Mouse (Mus musculus): ENCODE measurements around the gene Nmnat1.
"Not testable (repeated sequence)": the region's sequence is repeated elsewhere in the genome, so short reads cannot be mapped to it uniquely, and the experiment has no call there.

The Nmnat1 gene

GRCm38 (mm10) chr4:149489415-149490240 is 4.6 kb upstream of the Nmnat1 start:
- no peak for DNase-seq (ENCODE audit: low spot score)

DNA sequence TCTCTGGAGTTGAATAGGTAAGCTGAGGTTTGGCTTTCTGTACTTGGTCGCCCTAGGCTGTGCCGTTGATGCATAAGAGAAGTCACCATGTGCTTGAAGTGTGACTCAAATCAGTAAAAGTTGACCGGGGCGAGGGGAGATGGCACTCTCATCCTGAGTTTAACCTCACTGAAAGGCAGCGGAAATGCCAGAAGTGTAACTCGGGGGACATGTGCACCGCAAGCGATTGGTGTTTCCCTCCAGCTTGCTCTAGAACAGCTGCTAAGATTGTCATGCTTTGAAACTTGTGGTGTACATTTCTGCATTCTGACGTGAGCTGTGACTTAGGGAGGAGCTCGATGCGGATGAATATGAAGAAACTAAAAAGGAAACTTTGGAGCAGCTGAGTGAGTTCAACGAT is 2.7 kb upstream of the Nmnat1 start:
- no peak for DNase-seq (ENCODE audit: low spot score)

- no peak for DNase-seq (ENCODE audit: low spot score)
Observed at GRCm38 (mm10) chr4:149485825-149486206, 814 bp upstream of the Nmnat1 start.

GRCm38 (mm10) chr4:149484566-149484965 is 436 bp downstream of the Nmnat1 start:
- DNase-seq (ENCODE audit: low spot score) = no peak

DNA sequence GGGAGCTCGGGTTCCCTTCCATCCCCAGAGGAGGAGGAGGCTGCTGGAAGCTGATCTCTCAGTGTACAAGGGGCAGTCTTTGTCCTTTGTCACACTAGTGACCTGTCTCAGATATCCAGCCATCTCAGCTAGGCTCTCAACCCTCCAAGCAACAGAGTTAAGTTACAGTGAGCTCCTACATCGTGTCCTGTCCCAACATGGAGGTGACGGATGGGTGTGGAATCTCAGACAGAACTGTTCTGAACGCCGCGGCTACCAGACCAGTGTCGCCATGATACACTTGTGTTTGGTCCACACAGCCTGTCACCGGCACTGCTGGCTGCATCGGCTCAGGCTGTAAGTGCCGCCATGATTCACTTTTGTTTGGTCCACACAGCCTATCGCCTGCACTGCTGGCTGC is 7.9 kb downstream of the Nmnat1 start, which contains the start of gene Tmem274:
Gene Tmem274 (plus strand): TSS at position 301 of the 400 bp plus-strand sequence.
- DNase-seq (ENCODE audit: low spot score) = no peak

GRCm38 (mm10) chr4:149475096-149475495 is 9.9 kb downstream of the Nmnat1 start:
- no peak for DNase-seq (ENCODE audit: low spot score)

DNA sequence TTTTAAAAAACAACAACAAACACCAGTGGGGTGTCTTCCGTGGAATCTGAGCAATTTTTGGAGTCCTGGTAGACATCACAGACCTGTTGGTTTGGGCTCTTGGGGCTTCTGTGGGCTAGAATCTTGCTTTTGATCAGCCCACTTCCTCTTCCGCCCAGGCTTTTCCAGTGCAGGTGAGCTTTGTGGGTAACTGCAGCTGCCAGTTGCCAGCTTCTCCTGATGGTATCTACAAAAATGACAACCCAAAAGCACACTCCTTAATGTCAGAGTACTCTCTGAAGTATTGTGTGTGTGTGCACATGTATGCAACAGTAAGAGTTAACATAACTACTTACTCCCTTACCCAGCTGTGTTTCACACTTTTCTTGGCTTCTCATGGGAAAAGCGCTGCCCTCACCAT is 15.4 kb downstream of the Nmnat1 start:
- no peak for DNase-seq (ENCODE audit: low spot score)

DNA sequence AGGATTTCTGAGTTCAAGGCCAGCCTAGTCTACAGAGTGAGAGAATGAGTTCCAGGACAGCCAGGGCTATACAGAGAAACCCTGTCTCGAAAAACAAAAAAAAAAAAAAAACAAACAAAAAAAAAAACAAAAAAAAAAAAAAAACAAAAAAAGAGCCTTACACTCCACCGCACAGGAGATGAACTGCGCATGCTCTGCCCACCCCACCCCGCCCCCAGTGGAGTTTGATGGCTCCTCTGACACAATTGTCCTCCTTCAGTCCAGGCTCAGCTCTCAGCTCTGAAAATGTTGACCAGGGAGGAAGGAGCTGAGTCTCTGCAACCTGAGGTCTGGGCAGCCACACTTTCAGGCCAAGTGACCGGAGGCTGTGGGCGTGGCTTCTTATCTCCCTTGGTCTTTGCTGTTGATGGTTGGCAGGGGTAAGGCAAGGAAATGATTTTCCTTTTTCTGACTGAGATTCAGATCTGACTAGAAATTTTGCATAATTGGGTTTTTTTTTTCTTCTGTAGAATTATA is 21.5 kb downstream of the Nmnat1 start:
- DNase-seq (ENCODE audit: low spot score) = no peak

DNA sequence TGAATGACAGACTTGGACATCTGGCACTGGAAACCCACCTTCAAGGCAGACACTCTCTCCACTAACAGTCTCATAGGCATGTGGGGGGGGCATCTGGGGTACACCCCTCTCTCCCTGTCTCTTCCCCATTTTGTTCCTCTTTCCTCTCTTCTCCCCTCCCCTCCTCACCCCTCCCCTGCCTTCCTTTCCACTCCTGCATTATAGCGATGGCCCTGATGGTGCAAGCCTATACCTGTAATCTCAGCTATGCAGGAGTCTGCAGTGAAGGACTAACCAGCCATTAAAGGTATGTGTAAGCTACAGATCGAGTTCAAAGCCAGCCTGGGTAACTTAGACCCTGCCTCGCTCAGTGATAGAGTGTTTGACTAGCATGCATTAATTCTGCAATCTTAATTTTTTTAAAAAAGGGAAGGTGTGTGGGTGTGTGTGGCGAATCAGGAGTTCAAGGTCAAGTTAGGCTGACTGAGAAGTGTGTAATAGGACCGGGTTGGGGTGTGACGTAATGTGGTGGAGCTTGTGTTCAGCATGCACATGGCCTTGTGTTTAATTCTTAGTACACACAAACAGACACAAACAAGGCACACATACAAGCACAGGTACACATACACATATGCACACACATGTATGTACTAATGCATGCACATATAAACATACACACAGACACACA is 22.6 kb downstream of the Nmnat1 start:
- no peak for DNase-seq (ENCODE audit: low spot score)

- no peak for DNase-seq (ENCODE audit: low spot score)
Observed at GRCm38 (mm10) chr4:149461579-149462304, 23.3 kb downstream of the Nmnat1 start.

- DNase-seq (ENCODE audit: low spot score) = not testable (repeated sequence)
Observed at GRCm38 (mm10) chr4:149460475-149460874, 24.5 kb downstream of the Nmnat1 start.

DNA sequence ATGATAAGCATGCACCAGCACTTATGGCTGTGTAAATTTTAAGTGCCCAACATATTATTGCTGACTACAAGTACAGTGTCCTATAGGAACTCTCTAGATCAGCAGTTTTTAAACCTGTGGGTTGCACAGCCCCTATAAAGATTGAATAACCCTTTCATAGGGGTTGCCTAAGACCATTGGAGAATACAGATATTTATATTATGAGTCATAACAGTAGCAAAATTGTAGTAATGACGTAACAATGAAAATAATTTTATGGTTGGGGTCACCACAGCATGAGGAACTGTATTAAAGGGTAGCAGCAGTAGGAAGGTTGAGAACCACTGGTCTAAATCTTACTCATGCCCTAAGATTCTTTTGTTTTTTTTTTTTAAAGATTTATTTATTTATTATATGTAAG is 25.6 kb downstream of the Nmnat1 start:
- DNase-seq (ENCODE audit: low spot score) = no peak

- no peak for DNase-seq (ENCODE audit: low spot score)
Observed at GRCm38 (mm10) chr4:149458526-149458925, 26.5 kb downstream of the Nmnat1 start.

DNA sequence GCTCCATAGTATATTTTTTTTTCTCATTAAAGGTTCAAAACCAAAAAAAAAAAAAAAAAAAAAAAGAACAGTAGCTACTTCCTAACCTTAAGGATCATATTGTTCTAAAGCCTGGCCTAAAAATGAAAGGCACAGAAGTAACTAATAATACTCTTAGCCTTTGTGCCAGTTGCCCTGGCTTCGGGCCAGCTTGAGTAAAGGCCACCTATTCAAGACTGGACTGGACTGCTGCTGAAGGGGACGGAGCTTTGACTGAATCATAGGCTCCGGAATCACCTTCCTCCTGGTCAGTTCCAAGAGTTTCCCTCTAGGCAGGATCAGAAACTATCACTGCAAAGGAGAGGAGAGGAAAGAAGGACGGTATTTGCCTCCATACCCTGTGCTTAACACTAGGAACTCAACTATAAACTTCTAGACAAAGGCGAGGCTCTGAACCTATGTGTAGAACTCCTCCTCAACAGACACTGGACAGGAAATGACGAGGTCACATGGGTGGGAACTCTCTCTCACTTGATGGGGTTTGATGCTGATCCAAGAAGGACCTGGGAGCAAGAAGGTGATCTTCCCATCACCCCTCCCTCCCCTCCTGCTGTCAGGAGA is 27.1 kb downstream of the Nmnat1 start:
- DNase-seq (ENCODE audit: low spot score) = no peak

DNA sequence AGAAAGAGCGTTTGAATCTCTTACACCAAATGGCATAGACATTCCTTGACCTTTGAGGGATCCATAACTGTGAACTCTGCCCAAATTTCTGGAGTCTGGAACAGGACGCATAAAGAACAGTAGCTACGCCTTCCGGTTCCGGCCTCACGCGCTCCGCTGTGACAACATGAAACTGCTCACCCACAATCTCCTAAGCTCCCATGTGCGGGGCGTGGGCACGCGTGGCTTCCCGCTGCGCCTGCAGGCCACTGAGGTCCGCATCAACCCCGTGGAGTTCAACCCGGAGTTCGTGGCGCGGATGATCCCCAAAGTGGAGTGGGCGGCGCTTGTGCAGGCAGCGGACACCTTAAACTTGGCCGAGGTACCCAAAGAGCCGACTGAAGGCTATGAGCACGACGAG is 27.8 kb downstream of the Nmnat1 start:
- DNase-seq (ENCODE audit: low spot score) = not testable (repeated sequence)

GRCm38 (mm10) chr4:149454879-149455278 is 30.1 kb downstream of the Nmnat1 start, which contains the start of gene Rbp7:
Gene Rbp7 (minus strand): TSS chr4:149454978.
- no peak for DNase-seq (ENCODE audit: low spot score)

DNA sequence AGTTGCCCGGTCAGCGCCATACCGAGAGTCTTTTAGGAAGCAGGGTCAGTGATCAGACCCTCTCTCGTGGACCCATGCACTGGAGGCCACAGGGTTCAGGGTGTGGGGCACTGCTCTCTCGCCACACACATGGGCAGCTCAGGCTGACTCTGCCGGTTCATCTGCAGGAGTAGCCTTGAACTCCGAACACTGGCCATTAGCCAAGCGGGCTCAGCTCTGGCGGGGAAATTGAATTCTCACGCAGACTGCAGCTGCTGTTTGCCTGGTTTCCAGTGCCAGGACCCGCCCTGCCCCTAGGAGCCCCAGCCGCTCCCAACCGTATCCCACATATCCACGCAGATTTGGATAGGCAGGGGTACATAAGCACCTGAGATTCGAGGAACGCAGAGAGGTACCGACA is 30.7 kb downstream of the Nmnat1 start:
- DNase-seq (ENCODE audit: low spot score) = no peak

DNA sequence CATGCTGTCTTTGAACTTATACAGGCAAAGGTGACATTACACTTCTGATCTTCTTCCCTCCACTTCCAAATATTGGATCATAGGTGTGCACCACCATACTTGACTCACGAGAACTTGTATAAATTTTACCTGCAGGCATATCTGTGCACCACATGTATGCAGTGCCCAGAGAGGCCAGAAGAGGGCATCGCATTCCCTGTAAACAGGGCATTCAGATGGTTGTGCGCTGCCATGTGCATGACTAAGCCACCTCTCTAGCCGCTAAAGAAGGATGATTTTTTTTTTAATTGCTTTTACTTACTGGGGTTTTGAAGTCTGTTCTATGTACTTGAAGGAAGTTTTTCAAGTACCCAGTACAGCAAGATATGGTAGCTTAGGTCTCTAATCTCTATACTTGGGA is 31.3 kb downstream of the Nmnat1 start:
- no peak for DNase-seq (ENCODE audit: low spot score)

GRCm38 (mm10) chr4:149450636-149451035 is 34.4 kb downstream of the Nmnat1 start:
- DNase-seq (ENCODE audit: low spot score) = no peak

GRCm38 (mm10) chr4:149446309-149446708 is 38.7 kb downstream of the Nmnat1 start:
- no peak for DNase-seq (ENCODE audit: low spot score)

GRCm38 (mm10) chr4:149445868-149446267 is 39.1 kb downstream of the Nmnat1 start:
- peak; percentile 62 for DNase-seq (ENCODE audit: low spot score)

Measured in testis, postnatal 14 days (tissue).